Mouse (Mus musculus): ENCODE measurements around the gene Gm45140. TPM values are rescaled to one million over a fixed set of nuclear protein-coding genes. Genes with fewer than 3 reads are reported as not detected.

Gm45140 gene
- total and polyA plus RNA-seq, 3 experiments = 9.9 to 26.2 TPM; not detected in 1

- TF ChIP-seq POLR2AphosphoS5 (IDR thresholded peaks at IDR 0.05; ENCODE audit: borderline replicate concordance, low read depth, low read length) (no peak), SIN3A (IDR thresholded peaks at IDR 0.05; ENCODE audit: low read length) (no peak), MYB (IDR thresholded peaks at IDR 0.05; ENCODE audit: low read depth, low read length) (no peak), KAT2A (conservative IDR thresholded peaks at IDR 0.05; ENCODE audit: low read depth, low read length) (no peak)
- no peaks in the 10 kb centered on the region for H3K9me3 ChIP-seq (replicated peaks; ENCODE audit: insufficient read depth, low read length)
- H3K9ac ChIP-seq (ENCODE audit: control insufficient read depth, low read depth, low read length, poor library complexity, severe bottlenecking) = no peak overlapping the region
- H3K4me3 ChIP-seq (ENCODE audit: control insufficient read depth in 1 of 2, insufficient read depth in 1 of 2, low read depth in 2 of 2, low read length in 2 of 2) = no peak overlapping the region
- H3K79me2 ChIP-seq (ENCODE audit: control insufficient read depth, insufficient read depth, low read length, poor library complexity) = no peaks in the 10 kb centered on the region; the same call in 1 of the 2 replicates
- peaks cover 11 to 17% of the 10 kb centered on the region in 2 experiments; a peak in 2 of 4 replicates for H3K4me1 ChIP-seq (ENCODE audit: control insufficient read depth in 1 of 2, insufficient read depth in 2 of 2, low read length in 2 of 2)
- H3K36me3 ChIP-seq (ENCODE audit: control insufficient read depth in 1 of 2, insufficient read depth in 2 of 2, low read length in 2 of 2) = peaks cover 0 to 24% of the 10 kb centered on the region in 2 experiments; a peak in 2 of 4 replicates
- DNase-seq (ENCODE audit: low read depth, low spot score) = no peak
- H3K27me3 ChIP-seq (ENCODE audit: control insufficient read depth in 1 of 2, insufficient read depth in 2 of 2, low read length in 2 of 2) = no peaks in the 10 kb centered on the region
- no peak overlapping the region for H3K27ac ChIP-seq (ENCODE audit: control insufficient read depth, low read depth, low read length)
Observed at GRCm38 (mm10) chr6:87805448-87805847, 30.1 kb downstream of the Gm45140 start.

GRCm38 (mm10) chr6:87804886-87805285 is 30.7 kb downstream of the Gm45140 start:
- Histone ChIP-seq H3K36me3 (ENCODE audit: control insufficient read depth in 1 of 2, insufficient read depth in 2 of 2, low read length in 2 of 2) (peaks cover 0 to 18% of the 10 kb centered on the region in 2 experiments; a peak in 2 of 4 replicates), H3K4me3 (ENCODE audit: control insufficient read depth in 1 of 2, insufficient read depth in 1 of 2, low read depth in 2 of 2, low read length in 2 of 2) (no peak overlapping the region), H3K79me2 (ENCODE audit: control insufficient read depth, insufficient read depth, low read length, poor library complexity) (no peaks in the 10 kb centered on the region; the same call in 1 of the 2 replicates), H3K9me3 (replicated peaks; ENCODE audit: insufficient read depth, low read length) (no peaks in the 10 kb centered on the region), H3K4me1 (ENCODE audit: control insufficient read depth in 1 of 2, insufficient read depth in 2 of 2, low read length in 2 of 2) (peaks cover 6 to 12% of the 10 kb centered on the region in 2 experiments; a peak in 2 of 4 replicates), H3K9ac (ENCODE audit: control insufficient read depth, low read depth, low read length, poor library complexity, severe bottlenecking) (no peak overlapping the region), H3K27me3 (ENCODE audit: control insufficient read depth in 1 of 2, insufficient read depth in 2 of 2, low read length in 2 of 2) (no peaks in the 10 kb centered on the region), H3K27ac (ENCODE audit: control insufficient read depth, low read depth, low read length) (no peak overlapping the region)
- DNase-seq (ENCODE audit: low read depth, low spot score) = no peak
- TF ChIP-seq NRF1 (IDR thresholded peaks at IDR 0.05; ENCODE audit: insufficient read depth, low read depth, low read length, poor library complexity, severe bottlenecking) = no peak

GRCm38 (mm10) chr6:87804036-87804435 is 31.6 kb downstream of the Gm45140 start:
- H3K36me3 ChIP-seq (ENCODE audit: control insufficient read depth in 1 of 2, insufficient read depth in 2 of 2, low read length in 2 of 2) = peaks cover 0 to 16% of the 10 kb centered on the region in 2 experiments; a peak in 2 of 4 replicates
- TF ChIP-seq GATA1 (IDR thresholded peaks at IDR 0.05; ENCODE audit: low read depth, low read length) = no peak
- TF ChIP-seq MEF2A (IDR thresholded peaks at IDR 0.05; ENCODE audit: extremely low read depth, insufficient replicate concordance, low read depth, low read length, poor library complexity, severe bottlenecking) = no peak
- TF ChIP-seq ZNF384 (IDR thresholded peaks at IDR 0.05; ENCODE audit: low read depth, low read length) = no peak
- TF ChIP-seq GABPA (IDR thresholded peaks at IDR 0.05; ENCODE audit: low read depth, low read length) = no peak
- no peak for TF ChIP-seq ELF1 (IDR thresholded peaks at IDR 0.05; ENCODE audit: low read depth, low read length)
- H3K9ac ChIP-seq (ENCODE audit: control insufficient read depth, low read depth, low read length, poor library complexity, severe bottlenecking) = no peak overlapping the region
- H3K4me1 ChIP-seq (ENCODE audit: control insufficient read depth in 1 of 2, insufficient read depth in 2 of 2, low read length in 2 of 2) = peaks cover 6 to 8% of the 10 kb centered on the region in 2 experiments; a peak in 2 of 4 replicates
- no peaks in the 10 kb centered on the region; the same call in 1 of the 2 replicates for H3K79me2 ChIP-seq (ENCODE audit: control insufficient read depth, insufficient read depth, low read length, poor library complexity)
- no peak overlapping the region for H3K27ac ChIP-seq (ENCODE audit: control insufficient read depth, low read depth, low read length)
- no peaks in the 10 kb centered on the region for H3K27me3 ChIP-seq (ENCODE audit: control insufficient read depth in 1 of 2, insufficient read depth in 2 of 2, low read length in 2 of 2)
- no peaks in the 10 kb centered on the region for H3K9me3 ChIP-seq (replicated peaks; ENCODE audit: insufficient read depth, low read length)
- H3K4me3 ChIP-seq (ENCODE audit: control insufficient read depth in 1 of 2, insufficient read depth in 1 of 2, low read depth in 2 of 2, low read length in 2 of 2) = no peak overlapping the region
- no peak for DNase-seq (ENCODE audit: low read depth, low spot score)
